ENCODE assay signal across 16 mouse cellular contexts in genomic region chr13:107703736-107704135, GRCm38 (mm10).
"Had no signal": no experiment of that assay in that cellular context is flagged by ENCODE, and none has a peak within 500 bp of the region (broad histone marks: within the 10 kb centered on the region; RNA-seq: fewer than 3 reads in every experiment).

No protein-coding gene starts in this region.

- H3K27ac ChIP-seq: neural tube, embryonic 13.5 days; neural tube, embryonic 15.5 days; stomach, embryonic 15.5 days; stomach, postnatal 0 days had no signal

- H3K9ac ChIP-seq: neural tube, embryonic 13.5 days; neural tube, embryonic 15.5 days; stomach, embryonic 15.5 days had no signal

- H3K36me3 ChIP-seq: neural tube, embryonic 13.5 days; neural tube, embryonic 15.5 days; stomach, embryonic 15.5 days had no signal

- H3K27me3 ChIP-seq: neural tube, embryonic 13.5 days; neural tube, embryonic 15.5 days; stomach, embryonic 15.5 days had no signal

- H3K4me1 ChIP-seq: stomach, embryonic 15.5 days had no signal

- H3K4me3 ChIP-seq: neural tube, embryonic 13.5 days; neural tube, embryonic 15.5 days; stomach, embryonic 15.5 days had no signal

- H3K9me3 ChIP-seq: neural tube, embryonic 13.5 days; neural tube, embryonic 15.5 days; stomach, embryonic 15.5 days had no signal

- DNase-seq: retina, postnatal 1 day; right cerebral cortex, adult 18-20 months; right cerebral cortex, postnatal 14 days; right cerebral cortex, postnatal 25 days; right cerebral cortex, postnatal 4 days; spleen, adult 18-20 months; thymus, adult 18-20 months; thymus, adult 2 months; thymus, postnatal 14 days; thymus, postnatal 25 days; thymus, postnatal 36 days; thymus, postnatal 4 days had no signal

- H3K4me2 ChIP-seq: neural tube, embryonic 13.5 days; neural tube, embryonic 15.5 days; stomach, embryonic 15.5 days had no signal
